Mouse (Mus musculus): ENCODE measurements around the gene Tspan4.

GRCm38 (mm10) chr7:141439140-141439679, 35.8 kb upstream of the Tspan4 start:
- TF ChIP-seq GATA1 (IDR thresholded peaks at IDR 0.05; ENCODE audit: low read length) (no peak), TAL1 (IDR thresholded peaks at IDR 0.05; ENCODE audit: low read length) (no peak)
